Mouse (Mus musculus): Measurements from ENCODE around the gene Prr12.

Gene Prr12

GRCm38 (mm10) chr7:45019031-45019571 lies 33.6 kb downstream of the Prr12 start:
- DNase-seq, result no peak

GRCm38 (mm10) chr7:45017242-45018061 lies 35.2 kb downstream of the Prr12 start, which contains the start of gene Rras:
TSS of gene Rras (plus strand) at chr7:45017961.
- DNase-seq, result peak; percentile 96

GRCm38 (mm10) chr7:45016761-45017160 lies 35.9 kb downstream of the Prr12 start:
- no peak for DNase-seq

GRCm38 (mm10) chr7:45015957-45016612 lies 36.6 kb downstream of the Prr12 start, which contains the start of gene Scaf1:
TSS of gene Scaf1 (minus strand) at chr7:45016363.
- DNase-seq, result peak; percentile 100

GRCm38 (mm10) chr7:45015344-45015956 lies 37.2 kb downstream of the Prr12 start:
- DNase-seq, result no peak

GRCm38 (mm10) chr7:45014096-45014451 lies 38.6 kb downstream of the Prr12 start:
- DNase-seq, result no peak

GRCm38 (mm10) chr7:45013366-45014095 lies 39.1 kb downstream of the Prr12 start:
- no peak for DNase-seq

GRCm38 (mm10) chr7:45012824-45013223 lies 39.9 kb downstream of the Prr12 start:
- no peak for DNase-seq

GRCm38 (mm10) chr7:45012011-45012410 lies 40.7 kb downstream of the Prr12 start:
- no peak for DNase-seq

GRCm38 (mm10) chr7:45008411-45008810 lies 44.3 kb downstream of the Prr12 start:
- DNase-seq, result no peak

GRCm38 (mm10) chr7:45007846-45008245 lies 44.8 kb downstream of the Prr12 start:
- no peak for DNase-seq

- no peak for DNase-seq
Measured at GRCm38 (mm10) chr7:45007141-45007540, 45.5 kb downstream of the Prr12 start.

- no peak for DNase-seq
Measured at GRCm38 (mm10) chr7:45006503-45006902, 46.2 kb downstream of the Prr12 start.

GRCm38 (mm10) chr7:45005321-45005992 lies 47.2 kb downstream of the Prr12 start:
- DNase-seq, result no peak

GRCm38 (mm10) chr7:45004546-45004945 lies 48.1 kb downstream of the Prr12 start:
- no peak for DNase-seq

- DNase-seq, result no peak
Measured at GRCm38 (mm10) chr7:45002440-45002839, 50.2 kb downstream of the Prr12 start.

- DNase-seq, result no peak
Measured at GRCm38 (mm10) chr7:45000539-45001114, 52.1 kb downstream of the Prr12 start.

GRCm38 (mm10) chr7:44999753-45000152 lies 52.9 kb downstream of the Prr12 start:
- DNase-seq, result no peak

GRCm38 (mm10) chr7:44998501-44998955 lies 54.2 kb downstream of the Prr12 start, which contains the start of gene Bcl2l12:
TSS of gene Bcl2l12 (minus strand) at chr7:44998712.
- no peak for DNase-seq

- DNase-seq, result no peak
Measured at GRCm38 (mm10) chr7:44997940-44998428, 54.7 kb downstream of the Prr12 start.

- peak; percentile 96 for DNase-seq
Measured at GRCm38 (mm10) chr7:44997231-44997939, 55.3 kb downstream of the Prr12 start, which contains the start of gene Irf3. TSS of gene Irf3 (plus strand) at chr7:44997648.
